Mouse (Mus musculus) liver, embryonic 12.5 days (tissue): ENCODE data around the gene Rap1a. TPM values are rescaled to one million over a fixed set of nuclear protein-coding genes. Genes with fewer than 3 reads are reported as not detected.

Experiments
- ATAC-seq: fragments of 200-750 bp; cut with Nextera tagmentation; 2 replicates; pipeline ENCODE4 v1.8.0; 2017; ENCODE audit warnings: moderate number of reproducible peaks, mild to moderate bottlenecking, moderate library complexity
- H3K27ac ChIP-seq: fragments of 300-500 bp; sonication (generic); 2 replicates; pipeline ENCODE4 v1.5.1; 2016; ENCODE audit warnings: mild to moderate bottlenecking
- H3K27me3 ChIP-seq: fragments of 300-500 bp; sonication (generic); replicated peaks from 2 replicates; pipeline ENCODE4 v1.6.1; 2016; ENCODE audit warnings: mild to moderate bottlenecking, moderate library complexity
- H3K36me3 ChIP-seq: fragments of 300-500 bp; sonication (generic); 2 replicates; pipeline ENCODE4 v1.6.1; 2016; ENCODE audit warnings: mild to moderate bottlenecking, moderate library complexity
- H3K4me1 ChIP-seq: fragments of 300-500 bp; sonication (generic); 2 replicates; pipeline ENCODE4 v1.6.1; 2016
- H3K4me2 ChIP-seq: fragments of 300-500 bp; sonication (generic); 2 replicates; pipeline ENCODE4 v1.6.1; 2016; ENCODE audit warnings: mild to moderate bottlenecking, moderate library complexity
- H3K4me3 ChIP-seq: fragments of 300-500 bp; sonication (generic); 2 replicates; pipeline ENCODE4 v1.5.1; 2016; ENCODE audit warnings: mild to moderate bottlenecking, moderate library complexity
- H3K9ac ChIP-seq: fragments of 300-500 bp; sonication (generic); 2 replicates; pipeline ENCODE4 v1.6.1; 2016; ENCODE audit warnings: mild to moderate bottlenecking, moderate library complexity
- H3K9me3 ChIP-seq: fragments of 300-500 bp; sonication (generic); replicated peaks from 2 replicates; pipeline ENCODE4 v1.6.1; 2016; ENCODE audit warnings: mild to moderate bottlenecking, moderate library complexity
- WGBS: fragments of 180-500 bp; shearing (Covaris S2); methylation state at CpG from one replicate; pipeline ENCODE4 v1.1.7; 2016; ENCODE audit not compliant: insufficient replicate concordance; 5-methylcytosine and 5-hydroxymethylcytosine counted together
- polyA plus RNA-seq: library from polyadenylated mRNA; unstranded; fragments of >200 nt; fragmentation: Nextera tagmentation; extraction: Ambion mirVana; gene quantifications from 2 replicates; pipeline ENCODE4 v1.2.1, GENCODE M21; 2016

The Rap1a gene
- 114 and 122 TPM in 2 replicates for polyA plus RNA-seq

GRCm38 (mm10) chr3:105801191-105802166, at the start of gene Rap1a:
TSS of gene Rap1a (minus strand) at chr3:105801336.
- Histone ChIP-seq H3K4me2 (peak within 1 kb of the TSS; percentile 79), H3K4me3 (peak within 1 kb of the TSS; percentile 94), H3K36me3 (no peaks in the 10 kb centered on the region), H3K27ac (peak within 1 kb of the TSS; percentile 97), H3K4me1 (peaks cover 70% of the 10 kb centered on the region), H3K27me3 (no peaks in the 10 kb centered on the region), H3K9ac (peak within 1 kb of the TSS; percentile 93), H3K9me3 (no peaks in the 10 kb centered on the region)
- peak; percentile 89 for ATAC-seq
- 4% methylated on average over 49 of the region's 50 CpGs for WGBS

- no peak overlapping the region for H3K4me2 ChIP-seq
- no peaks in the 10 kb centered on the region for H3K9me3 ChIP-seq
- peaks cover 7% of the 10 kb centered on the region for H3K4me1 ChIP-seq
- peak; percentile 57; the same call in 1 of the 2 replicates for ATAC-seq
- H3K27me3 ChIP-seq, result 0 out of 2 replicates have a peak, but pooled peaks cover 4% of the 10 kb centered on the region
- no peak overlapping the region for H3K9ac ChIP-seq
- WGBS, result 53% methylated on average over 7 of the region's 7 CpGs
- H3K27ac ChIP-seq, result no peak overlapping the region
- H3K4me3 ChIP-seq, result no peak overlapping the region
- H3K36me3 ChIP-seq, result no peaks in the 10 kb centered on the region
These were observed 45.3 kb upstream of the Rap1a start for GRCm38 (mm10) chr3:105846294-105847069.

- Histone ChIP-seq H3K4me2 (no peak overlapping the region), H3K27me3 (no peaks in the 10 kb centered on the region), H3K27ac (no peak overlapping the region), H3K9me3 (no peaks in the 10 kb centered on the region), H3K4me3 (no peak overlapping the region), H3K9ac (no peak overlapping the region), H3K4me1 (peaks cover 19% of the 10 kb centered on the region), H3K36me3 (no peaks in the 10 kb centered on the region)
- ATAC-seq, result no peak
- 54% methylated on average over 4 of the region's 4 CpGs for WGBS
These were observed 38.7 kb upstream of the Rap1a start for GRCm38 (mm10) chr3:105839836-105840235.

GRCm38 (mm10) chr3:105838655-105839054, 37.5 kb upstream of the Rap1a start:
- Histone ChIP-seq H3K36me3 (no peaks in the 10 kb centered on the region), H3K4me1 (peaks cover 19% of the 10 kb centered on the region), H3K9ac (no peak overlapping the region), H3K27ac (no peak overlapping the region), H3K4me3 (no peak overlapping the region), H3K4me2 (no peak overlapping the region), H3K9me3 (no peaks in the 10 kb centered on the region), H3K27me3 (no peaks in the 10 kb centered on the region)
- 65% methylated on average over 3 of the region's 3 CpGs for WGBS
- no peak for ATAC-seq

GRCm38 (mm10) chr3:105836883-105837282, 35.7 kb upstream of the Rap1a start:
- Histone ChIP-seq H3K9me3 (no peaks in the 10 kb centered on the region), H3K4me3 (no peak overlapping the region), H3K27ac (no peak overlapping the region), H3K36me3 (no peaks in the 10 kb centered on the region), H3K27me3 (no peaks in the 10 kb centered on the region), H3K4me2 (no peak overlapping the region), H3K4me1 (peaks cover 19% of the 10 kb centered on the region), H3K9ac (no peak overlapping the region)
- WGBS, result 46% methylated on average over 3 of the region's 3 CpGs
- ATAC-seq, result peak; percentile 42; the same call in 1 of the 2 replicates

- WGBS, result 18% methylated on average over 3 of the region's 3 CpGs
These were observed 34.7 kb upstream of the Rap1a start for GRCm38 (mm10) chr3:105835875-105836274.

GRCm38 (mm10) chr3:105831584-105831983, 30.4 kb upstream of the Rap1a start:
- H3K27me3 ChIP-seq, result no peaks in the 10 kb centered on the region
- no peak overlapping the region for H3K4me2 ChIP-seq
- WGBS, result 92% methylated on average over 3 of the region's 3 CpGs
- H3K4me1 ChIP-seq, result peaks cover 11% of the 10 kb centered on the region
- no peak overlapping the region for H3K27ac ChIP-seq
- no peak overlapping the region for H3K9ac ChIP-seq
- no peaks in the 10 kb centered on the region for H3K36me3 ChIP-seq
- H3K9me3 ChIP-seq, result no peaks in the 10 kb centered on the region
- ATAC-seq, result no peak
- H3K4me3 ChIP-seq, result no peak overlapping the region

More at GRCm38 (mm10) chr3:105835875-105836274, 34.7 kb upstream of the Rap1a start:
- H3K4me3 ChIP-seq, result no peak overlapping the region
- H3K9me3 ChIP-seq, result no peaks in the 10 kb centered on the region
- no peaks in the 10 kb centered on the region for H3K36me3 ChIP-seq
- ATAC-seq, result peak; percentile 72; the same call in 1 of the 2 replicates
- no peak overlapping the region for H3K27ac ChIP-seq
- H3K9ac ChIP-seq, result no peak overlapping the region
- no peaks in the 10 kb centered on the region for H3K27me3 ChIP-seq
- peaks cover 19% of the 10 kb centered on the region for H3K4me1 ChIP-seq
- H3K4me2 ChIP-seq, result no peak overlapping the region

GRCm38 (mm10) chr3:105825501-105826161, 24.5 kb upstream of the Rap1a start:
- ATAC-seq, result peak; percentile 47; the same call in 1 of the 2 replicates
- no peak overlapping the region for H3K9ac ChIP-seq
- no peaks in the 10 kb centered on the region for H3K9me3 ChIP-seq
- no peaks in the 10 kb centered on the region for H3K36me3 ChIP-seq
- H3K27ac ChIP-seq, result no peak overlapping the region
- 27% methylated on average over 7 of the region's 7 CpGs for WGBS
- no peaks in the 10 kb centered on the region for H3K27me3 ChIP-seq
- H3K4me1 ChIP-seq, result peaks cover 24% of the 10 kb centered on the region
- H3K4me3 ChIP-seq, result no peak overlapping the region
- H3K4me2 ChIP-seq, result no peak overlapping the region

GRCm38 (mm10) chr3:105824704-105825103, 23.6 kb upstream of the Rap1a start:
- Histone ChIP-seq H3K36me3 (no peaks in the 10 kb centered on the region), H3K4me2 (no peak overlapping the region), H3K4me3 (no peak overlapping the region), H3K9ac (no peak overlapping the region), H3K4me1 (peaks cover 24% of the 10 kb centered on the region), H3K27ac (no peak overlapping the region), H3K9me3 (no peaks in the 10 kb centered on the region), H3K27me3 (no peaks in the 10 kb centered on the region)
- no peak for ATAC-seq
- 47% methylated on average over 2 of the region's 2 CpGs for WGBS

- Histone ChIP-seq H3K9ac (no peak overlapping the region), H3K27ac (no peak overlapping the region), H3K27me3 (no peaks in the 10 kb centered on the region), H3K4me1 (peaks cover 24% of the 10 kb centered on the region), H3K4me3 (no peak overlapping the region), H3K36me3 (no peaks in the 10 kb centered on the region), H3K4me2 (peak overlapping the region; percentile 18; the same call in 1 of the 2 replicates), H3K9me3 (no peaks in the 10 kb centered on the region)
- no peak for ATAC-seq
- WGBS, result 13% methylated on average over 5 of the region's 5 CpGs
These were observed 23.0 kb upstream of the Rap1a start for GRCm38 (mm10) chr3:105824103-105824502.

GRCm38 (mm10) chr3:105823609-105824008, 22.5 kb upstream of the Rap1a start:
- H3K4me1 ChIP-seq, result peaks cover 29% of the 10 kb centered on the region
- ATAC-seq, result no peak
- no peaks in the 10 kb centered on the region for H3K9me3 ChIP-seq
- no peak overlapping the region for H3K9ac ChIP-seq
- no peak overlapping the region for H3K27ac ChIP-seq
- H3K36me3 ChIP-seq, result no peaks in the 10 kb centered on the region
- no peak overlapping the region for H3K4me3 ChIP-seq
- no peak overlapping the region for H3K4me2 ChIP-seq
- H3K27me3 ChIP-seq, result no peaks in the 10 kb centered on the region
